Mouse (Mus musculus) right cerebral cortex, postnatal 4 days (tissue): ENCODE results near the gene Brca1.
"Not testable (repeated sequence)": the region's sequence is repeated elsewhere in the genome, so short reads cannot be mapped to it uniquely, and the experiment has no call there.

Experiments
- DNase-seq: peaks from one replicate; pipeline ENCODE4 v3.0.0-alpha.2; 2022

Gene Brca1

GRCm38 (mm10) chr11:101468731-101469130, 83.0 kb downstream of the Brca1 start:
- no peak for DNase-seq

DNA sequence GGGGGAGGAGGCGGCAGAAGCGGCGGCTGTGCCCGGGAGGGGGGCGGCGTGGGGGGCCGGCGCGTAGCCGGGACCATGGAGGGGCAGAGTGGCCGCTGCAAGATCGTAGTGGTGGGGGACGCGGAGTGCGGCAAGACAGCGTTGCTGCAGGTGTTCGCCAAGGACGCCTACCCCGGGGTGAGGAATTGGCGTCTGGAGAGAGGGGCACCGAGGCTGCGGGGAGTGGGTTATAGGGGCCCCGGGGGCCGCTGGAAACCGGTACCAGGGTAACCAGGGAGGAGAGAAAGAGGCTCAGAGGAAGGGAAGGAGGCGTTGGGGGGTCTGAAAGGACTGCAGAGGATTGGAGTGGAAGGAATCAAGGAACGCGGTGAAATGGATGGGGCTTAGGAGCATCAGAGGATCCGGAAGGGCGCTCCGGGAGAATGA, 83.5 kb downstream of the Brca1 start:
- no peak for DNase-seq

- DNase-seq: peak; percentile 67
Measured at GRCm38 (mm10) chr11:101467477-101468262, 84.1 kb downstream of the Brca1 start.

GRCm38 (mm10) chr11:101466552-101466950, 85.2 kb downstream of the Brca1 start:
- not testable (repeated sequence) for DNase-seq

- peak; percentile 69 for DNase-seq
Measured at GRCm38 (mm10) chr11:101465869-101466551, 85.7 kb downstream of the Brca1 start, which contains the start of gene Vat1. TSS of gene Vat1 (minus strand) at chr11:101466230.

DNA sequence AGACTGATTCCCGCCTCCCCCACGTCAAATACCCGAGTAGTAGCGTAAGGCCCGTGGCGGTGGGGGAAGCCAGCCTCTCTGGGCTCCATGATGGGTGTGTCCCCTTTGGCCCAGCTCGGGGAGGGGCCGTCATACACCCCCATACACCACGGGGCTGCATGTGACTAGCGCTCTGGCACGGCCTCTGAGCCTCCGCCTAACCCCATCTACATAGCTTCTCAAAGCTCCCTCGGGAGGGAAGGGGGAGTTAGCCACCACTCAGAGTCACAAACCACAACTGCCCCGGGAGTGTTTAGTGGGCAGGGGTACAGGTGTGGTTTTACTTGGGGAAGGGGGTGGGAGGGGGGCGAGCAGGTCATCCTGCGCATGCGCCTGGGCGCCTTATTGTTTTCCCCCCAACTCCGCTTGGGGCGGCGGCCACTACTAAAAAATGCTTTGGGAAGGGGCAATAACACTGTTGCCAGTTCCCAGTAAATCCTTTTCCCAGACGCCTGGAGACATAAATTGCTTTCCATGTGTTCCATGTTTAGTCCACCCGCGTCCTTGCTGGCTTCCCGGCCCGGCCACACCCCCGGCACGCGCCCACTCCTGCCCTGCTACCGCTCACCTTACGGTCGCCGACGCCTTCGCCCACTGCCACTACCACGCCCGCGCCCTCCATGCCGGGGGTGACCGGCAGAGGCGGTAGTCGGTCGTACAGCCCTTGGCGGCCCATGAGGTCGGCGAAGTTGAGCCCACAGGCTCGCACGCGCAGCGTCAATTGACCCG, 86.5 kb downstream of the Brca1 start:
- DNase-seq: peak; percentile 74

DNA sequence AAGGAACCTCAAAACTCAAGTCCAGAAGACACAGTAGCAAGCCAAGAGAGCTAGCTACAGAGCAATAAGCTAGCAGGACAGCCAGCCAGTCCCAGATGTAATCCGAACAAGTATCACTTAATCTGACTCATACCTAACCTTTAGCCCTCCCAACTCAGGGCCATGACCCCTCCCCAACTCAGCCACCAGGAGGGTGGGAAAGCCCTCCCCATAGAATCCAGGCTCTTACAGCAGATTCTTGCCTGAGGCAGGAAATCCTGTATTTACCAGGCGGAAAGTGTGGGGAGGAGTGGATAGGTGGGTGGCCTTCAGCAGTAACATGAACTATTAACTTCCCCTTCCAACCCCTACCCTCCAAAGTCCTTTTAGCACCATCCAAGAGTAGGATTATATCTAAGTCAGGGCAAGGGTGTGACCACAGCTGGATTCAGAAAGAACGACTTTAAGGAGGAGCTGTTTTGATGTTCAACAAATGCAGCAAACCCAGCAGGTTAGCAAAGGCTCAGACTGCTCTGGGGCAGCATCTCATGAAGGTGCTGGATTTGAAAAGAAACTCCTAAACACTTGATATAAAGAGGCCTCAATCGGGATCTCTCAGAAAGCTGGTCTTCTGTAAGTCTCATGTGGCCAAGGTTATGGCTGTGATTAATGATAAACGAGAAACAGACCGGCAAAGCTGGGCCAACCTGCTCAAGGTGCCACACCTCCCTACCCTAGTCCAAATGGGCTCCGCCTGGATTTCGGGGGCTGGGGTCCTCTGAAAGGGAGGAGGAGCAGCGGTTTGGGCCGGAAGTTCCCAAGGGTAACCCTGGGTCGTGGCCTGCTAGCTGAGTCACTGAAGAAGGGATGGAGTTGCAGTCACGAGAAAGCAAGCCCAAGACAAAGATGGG, 87.3 kb downstream of the Brca1 start, which contains the start of gene Rnd2:
Rnd2 (plus strand) TSS at position 789 of the 890 bp plus-strand sequence.
- DNase-seq: no peak

GRCm38 (mm10) chr11:101462583-101463440, 88.9 kb downstream of the Brca1 start:
- no peak for DNase-seq

- no peak for DNase-seq
Measured at GRCm38 (mm10) chr11:101462141-101462540, 89.6 kb downstream of the Brca1 start.

GRCm38 (mm10) chr11:101460321-101460720, 91.4 kb downstream of the Brca1 start:
- no peak for DNase-seq

DNA sequence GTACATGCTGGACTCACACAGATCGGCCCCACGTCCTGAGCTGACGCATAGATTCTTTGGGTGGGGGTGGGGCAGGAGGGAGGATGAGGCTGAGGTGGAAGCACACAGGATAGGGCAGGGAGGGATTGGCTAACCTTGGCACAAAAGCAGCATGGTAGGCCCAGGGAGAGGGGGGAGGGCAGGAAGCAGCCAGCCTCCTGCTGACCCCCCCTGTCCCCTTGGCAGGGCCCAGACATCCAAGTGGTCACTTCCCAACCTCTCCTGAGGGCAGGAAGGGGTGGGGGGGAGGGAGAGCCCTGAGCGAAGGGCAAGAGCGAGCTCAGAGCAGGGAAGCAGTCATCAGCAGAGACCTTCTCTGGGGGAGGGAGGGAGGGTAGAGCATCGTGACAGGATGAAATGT, 92.0 kb downstream of the Brca1 start:
- DNase-seq: no peak

GRCm38 (mm10) chr11:101458217-101458616, 93.5 kb downstream of the Brca1 start:
- DNase-seq: no peak

DNA sequence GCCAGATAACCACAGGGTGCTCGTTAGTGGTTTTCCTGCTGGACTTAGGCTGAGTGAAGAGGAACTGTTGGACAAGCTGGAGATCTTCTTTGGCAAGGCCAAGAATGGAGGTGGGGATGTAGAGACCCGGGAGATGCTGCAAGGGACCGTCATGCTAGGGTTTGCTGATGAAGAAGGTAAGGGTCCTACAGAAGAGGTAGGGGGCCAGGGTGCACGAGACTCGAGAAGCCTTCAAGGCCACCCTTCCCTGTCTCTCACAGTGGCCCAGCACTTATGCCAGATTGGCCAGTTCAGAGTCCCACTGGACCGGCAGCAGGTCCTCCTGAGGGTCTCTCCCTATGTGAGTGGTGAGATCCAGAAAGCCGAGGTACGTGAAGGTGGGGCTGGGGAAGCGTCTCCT, 94.1 kb downstream of the Brca1 start:
- no peak for DNase-seq

- no peak for DNase-seq
Measured at GRCm38 (mm10) chr11:101455627-101456026, 96.1 kb downstream of the Brca1 start.

GRCm38 (mm10) chr11:101454702-101455101, 97.1 kb downstream of the Brca1 start:
- no peak for DNase-seq

DNA sequence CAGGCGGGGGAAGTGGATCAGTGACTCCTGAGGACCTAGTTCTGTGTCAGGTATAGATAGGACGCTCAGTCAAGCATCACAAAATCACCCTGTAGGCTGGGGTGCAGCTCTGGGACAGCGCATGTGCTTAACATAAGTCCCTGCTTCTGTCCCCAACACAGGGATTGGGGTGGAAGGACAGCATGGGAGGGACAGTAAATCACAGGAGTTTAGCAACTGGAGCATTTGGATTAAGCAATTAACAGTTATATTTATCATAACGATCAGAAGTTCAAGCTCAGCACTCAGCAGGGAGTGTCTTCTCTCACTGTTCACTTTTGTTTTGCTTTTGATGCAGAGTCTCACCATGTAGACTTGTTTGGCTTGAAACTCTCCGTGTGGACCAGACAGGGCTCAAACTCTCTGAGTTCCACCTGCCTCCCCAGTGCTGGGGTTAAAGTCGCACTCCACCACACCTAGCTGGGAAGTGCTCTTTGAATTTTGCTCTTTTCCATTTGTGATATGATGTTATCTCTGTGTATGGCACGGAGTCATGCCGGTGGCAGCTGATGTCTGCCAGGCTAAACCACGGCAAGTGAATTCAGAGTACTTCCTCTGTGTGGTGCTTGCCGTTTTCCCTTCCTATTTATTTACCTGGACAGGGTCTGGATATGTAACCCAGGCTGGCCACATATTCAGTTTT, 99.5 kb downstream of the Brca1 start:
- DNase-seq: no peak

DNA sequence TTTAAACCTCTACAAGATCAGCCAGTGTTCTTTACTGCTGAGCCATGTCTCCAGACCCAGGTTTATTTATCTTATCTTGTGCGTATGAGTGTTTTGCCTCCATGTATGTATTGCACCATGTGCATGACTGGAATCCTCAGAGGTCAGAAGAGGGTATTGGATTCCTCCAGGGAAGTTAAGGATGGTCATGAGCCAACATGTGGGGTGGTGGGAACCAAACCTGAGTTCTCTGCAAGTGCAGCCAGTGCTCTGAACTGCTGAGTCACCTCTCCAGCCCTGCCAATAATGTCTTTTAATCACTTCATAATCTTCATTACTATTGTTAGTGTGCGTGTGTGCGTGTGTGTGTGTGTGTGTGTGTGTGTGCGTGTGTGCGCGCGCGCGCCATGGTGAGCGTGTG, 100.2 kb downstream of the Brca1 start:
- DNase-seq: no peak

- DNase-seq: no peak
Measured at GRCm38 (mm10) chr11:101450394-101450793, 101.4 kb downstream of the Brca1 start.

DNA sequence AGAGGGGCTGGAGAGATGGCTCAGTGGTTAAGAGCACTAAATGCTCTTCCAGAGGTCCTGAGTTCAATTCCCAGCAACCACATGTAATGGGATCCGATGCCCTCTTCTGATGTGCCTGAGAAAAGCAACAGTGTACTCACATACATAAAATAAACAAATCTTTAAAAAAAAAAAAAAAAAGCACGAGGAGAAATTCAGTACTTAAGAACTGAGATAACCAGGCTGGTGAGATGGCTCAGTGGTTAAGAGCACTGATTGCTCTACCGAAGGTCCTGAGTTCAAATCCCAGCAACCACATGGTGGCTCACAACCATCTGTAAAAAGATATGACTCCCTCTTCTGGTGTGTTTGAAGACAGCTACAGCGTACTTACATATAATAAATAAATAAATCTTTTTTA, 102.2 kb downstream of the Brca1 start:
- not testable (repeated sequence) for DNase-seq

GRCm38 (mm10) chr11:101448899-101449298, 102.9 kb downstream of the Brca1 start:
- no peak for DNase-seq

DNA sequence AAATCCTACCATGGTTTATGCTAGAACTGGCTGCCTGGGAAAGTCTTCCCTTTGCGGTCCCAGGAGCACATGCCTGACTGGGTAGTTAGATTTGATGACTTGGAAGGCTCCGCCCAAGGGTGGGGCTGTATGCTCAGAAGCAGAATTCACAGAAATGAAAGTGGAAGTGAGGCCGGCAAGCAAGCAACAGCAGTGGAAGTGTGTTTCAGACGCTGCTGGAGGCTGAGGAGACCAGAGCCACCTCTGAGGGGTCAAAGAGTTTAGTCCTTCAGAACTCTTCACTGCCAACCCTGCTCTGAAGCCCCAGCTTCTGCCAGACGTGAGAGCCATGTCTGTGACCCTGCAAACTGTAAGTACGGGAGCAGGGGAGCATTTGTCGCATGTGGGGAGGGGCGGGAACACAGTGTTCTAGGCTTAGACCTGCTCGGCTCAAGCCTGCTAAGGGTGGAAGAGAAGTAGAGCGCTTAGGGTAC, 103.4 kb downstream of the Brca1 start, which contains the start of gene Ifi35:
Ifi35 (plus strand) TSS at position 134 of the 473 bp plus-strand sequence.
- DNase-seq: no peak
